Mouse (Mus musculus) heart, postnatal 25 days (tissue): ENCODE data around the gene Tenm3. TPM values are rescaled to one million over a fixed set of nuclear protein-coding genes. Genes with fewer than 3 reads are reported as not detected.

Experiments used
- DNase-seq: peaks from one replicate; pipeline ENCODE4 v3.0.0; 2022; ENCODE audit warnings: low spot score
- intact Hi-C: fragments of 180-260 bp; cut with DNase I; formaldehyde crosslinking; loops from one replicate; pipeline ENCODE4 v1.15.1; 2025
- total RNA-seq, 2 experiments: library from RNA; stranded (reverse); gene quantifications; 2 replicates each; pipeline ENCODE4 v1.2.3; 2021

Tenm3 gene
- total RNA-seq, 2 experiments from 2014 or later: 3.4 to 4.1 TPM

DNA sequence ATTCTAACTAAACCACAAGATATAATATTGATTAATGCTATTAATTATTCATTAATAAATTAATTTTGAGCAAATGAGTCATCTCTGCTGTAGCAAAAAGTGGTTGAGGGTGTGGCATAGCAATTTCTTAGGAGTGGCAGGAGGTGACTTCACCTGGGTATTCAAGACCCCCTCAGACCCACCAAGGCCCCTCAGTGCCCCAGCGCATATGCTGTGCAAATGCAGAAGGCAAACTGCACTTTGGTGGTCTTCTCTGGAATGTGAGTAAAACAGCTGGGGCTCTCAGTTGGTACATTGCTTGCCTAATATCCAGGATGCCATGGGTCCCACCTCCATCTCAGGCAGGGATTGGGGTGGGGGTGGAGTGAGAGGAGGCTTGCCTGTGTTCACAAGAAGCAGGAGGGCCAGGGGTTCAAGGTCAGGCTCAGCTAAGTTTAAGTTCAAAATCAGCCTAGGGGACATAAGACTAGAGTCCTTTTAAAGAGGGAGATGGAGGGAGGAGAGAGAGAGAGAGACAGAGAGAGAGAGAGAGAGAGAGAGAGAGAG lies 31.5 kb downstream of the Tenm3 start:
- intact Hi-C loops: no loop called here

GRCm38 (mm10) chr8:48810615-48811014 lies 33.1 kb downstream of the Tenm3 start:
- intact Hi-C loops: no loop called here
- no peak for DNase-seq

More for the DNA sequence above, 31.5 kb downstream of the Tenm3 start:
- DNase-seq: no peak

- intact Hi-C loops: no loop called here
- DNase-seq: no peak
These were observed 34.6 kb downstream of the Tenm3 start for GRCm38 (mm10) chr8:48809104-48809503.

GRCm38 (mm10) chr8:48803070-48803469 lies 40.7 kb downstream of the Tenm3 start:
- intact Hi-C loops: no loop called here
- no peak for DNase-seq

- intact Hi-C loops: no loop called here
- no peak for DNase-seq
These were observed 41.5 kb downstream of the Tenm3 start for GRCm38 (mm10) chr8:48802231-48802630.

DNA sequence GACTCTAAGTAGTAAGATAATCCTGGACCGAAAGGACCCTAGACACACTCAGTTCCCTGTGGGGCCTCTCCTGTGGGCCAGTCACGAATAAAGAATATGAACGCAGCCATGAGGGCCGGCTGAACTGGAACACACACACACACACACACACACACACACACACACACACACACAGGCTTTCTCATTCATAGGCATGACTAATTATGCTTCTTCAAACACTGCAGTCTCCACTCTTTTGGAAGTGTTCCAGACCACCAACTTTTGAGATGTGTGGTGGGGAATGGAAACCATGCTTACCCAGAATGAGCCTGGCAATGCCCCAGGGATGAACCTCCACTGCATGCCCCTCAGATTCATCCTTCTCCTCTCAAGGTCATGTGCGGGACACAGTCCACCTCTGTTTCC lies 45.8 kb downstream of the Tenm3 start:
- intact Hi-C loops: no loop called here
- DNase-seq: no peak

GRCm38 (mm10) chr8:48794285-48794684 lies 49.5 kb downstream of the Tenm3 start:
- intact Hi-C loops: no loop called here
- no peak for DNase-seq

DNA sequence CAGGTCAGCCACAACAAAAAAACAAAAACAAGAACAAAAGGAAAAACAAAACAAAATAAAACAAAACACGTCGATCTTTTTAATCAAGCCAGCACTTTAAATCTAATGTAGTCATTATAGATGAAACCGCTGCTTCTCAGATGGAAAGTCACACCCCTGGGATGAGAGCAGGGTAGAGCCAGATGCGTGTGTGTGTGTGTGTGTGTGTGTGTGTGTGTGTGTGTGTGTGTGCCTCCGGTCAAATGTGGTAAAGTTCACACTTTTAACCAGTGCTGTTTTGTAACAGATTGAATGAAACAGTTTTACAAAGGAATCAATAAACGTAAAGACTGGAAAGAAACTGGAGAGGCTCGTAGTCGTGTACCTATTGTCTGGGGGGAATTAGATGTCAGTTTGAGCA lies 50.0 kb downstream of the Tenm3 start:
- no peak for DNase-seq
- intact Hi-C loops: no loop called here

GRCm38 (mm10) chr8:48792587-48793326 lies 51.0 kb downstream of the Tenm3 start:
- intact Hi-C loops: no loop called here
- no peak for DNase-seq

DNA sequence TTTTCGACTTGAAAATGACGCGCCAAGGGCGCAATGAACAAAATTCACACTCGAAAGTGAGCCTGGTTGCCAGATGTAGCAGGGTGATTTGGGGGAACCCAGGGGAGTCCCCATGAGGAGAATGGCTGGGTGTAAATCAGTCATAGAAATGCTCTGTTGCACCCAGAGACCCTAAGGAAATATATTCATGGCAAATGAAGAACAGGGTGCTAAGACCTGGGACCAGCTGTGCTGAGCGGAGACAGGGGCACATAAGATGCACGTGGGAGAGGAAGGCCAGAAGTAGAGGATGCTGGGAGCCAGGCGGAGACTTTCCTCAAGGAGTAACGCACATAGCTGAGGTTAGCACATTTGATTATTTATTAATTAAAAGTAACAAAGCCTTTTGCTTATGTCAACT lies 60.4 kb downstream of the Tenm3 start:
- no peak for DNase-seq
- intact Hi-C loops: no loop called here

- no peak for DNase-seq
- intact Hi-C loops: no loop called here
These were observed 63.1 kb downstream of the Tenm3 start for GRCm38 (mm10) chr8:48780628-48781027.

- intact Hi-C loops: loop anchor here (10.0 kb wide), 1 partner anchor 776 kb away; no protein-coding TSS in a partner anchor
- DNase-seq: no peak
These were observed 64.6 kb downstream of the Tenm3 start for GRCm38 (mm10) chr8:48779194-48779593.

GRCm38 (mm10) chr8:48776081-48776480 lies 67.7 kb downstream of the Tenm3 start:
- no peak for DNase-seq
- intact Hi-C loops: loop anchor here (10.0 kb wide), 1 partner anchor 779 kb away; no protein-coding TSS in a partner anchor

DNA sequence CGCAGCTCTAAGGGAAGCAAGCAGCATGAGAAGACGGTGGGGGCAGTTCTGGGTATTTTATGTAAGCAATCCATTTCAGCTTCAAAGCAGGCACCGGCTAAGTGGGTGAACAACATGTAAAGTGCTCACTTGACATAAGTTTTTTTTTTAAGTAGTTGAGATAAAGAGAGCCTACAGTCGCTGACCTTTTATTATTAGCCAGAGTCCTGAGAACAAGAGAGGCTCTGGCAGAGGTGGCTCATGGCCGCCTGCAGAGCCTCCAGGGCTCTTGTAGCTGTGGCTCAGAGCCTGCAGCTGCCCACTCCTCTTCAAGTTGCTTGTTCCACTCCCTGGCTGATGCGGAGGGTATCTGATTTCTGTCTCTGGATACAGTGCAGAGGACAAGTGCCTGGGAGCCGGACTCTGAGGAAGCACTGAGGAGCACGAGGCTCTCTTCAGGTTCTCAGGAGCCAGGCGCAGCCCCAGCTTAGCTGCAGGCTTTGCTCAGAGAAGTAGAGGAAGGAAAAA lies 68.2 kb downstream of the Tenm3 start:
- intact Hi-C loops: loop anchor here (10.0 kb wide), 1 partner anchor 779 kb away; no protein-coding TSS in a partner anchor
- no peak for DNase-seq

DNA sequence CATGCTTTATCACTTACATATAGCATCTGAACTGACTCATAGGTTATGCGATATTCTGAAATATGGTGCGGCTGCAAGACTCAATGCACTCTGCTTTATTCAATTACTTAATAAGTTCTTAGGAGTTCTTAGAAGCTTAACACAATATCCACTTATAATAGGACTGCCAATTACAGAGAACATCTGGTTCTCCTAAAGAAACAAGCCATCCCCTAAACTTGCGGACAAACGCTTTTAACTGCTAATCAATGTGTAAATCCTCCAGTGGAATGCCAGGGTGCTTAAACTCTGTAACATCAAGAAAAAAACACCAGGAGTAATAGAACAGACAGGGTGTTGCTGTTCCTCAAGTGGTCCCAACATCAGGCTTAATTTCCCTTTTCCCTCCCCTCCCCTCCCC lies 68.9 kb downstream of the Tenm3 start:
- no peak for DNase-seq
- intact Hi-C loops: loop anchor here (10.0 kb wide), 1 partner anchor 780 kb away; no protein-coding TSS in a partner anchor

GRCm38 (mm10) chr8:48766545-48767234 lies 77.1 kb downstream of the Tenm3 start:
- DNase-seq: no peak
- intact Hi-C loops: no loop called here

- intact Hi-C loops: no loop called here
- DNase-seq: no peak
These were observed 78.5 kb downstream of the Tenm3 start for GRCm38 (mm10) chr8:48765212-48765611.

- intact Hi-C loops: no loop called here
These were observed 79.7 kb downstream of the Tenm3 start for GRCm38 (mm10) chr8:48764011-48764410.

GRCm38 (mm10) chr8:48756874-48757273 lies 86.9 kb downstream of the Tenm3 start:
- intact Hi-C loops: no loop called here
- no peak for DNase-seq

More at GRCm38 (mm10) chr8:48764011-48764410, 79.7 kb downstream of the Tenm3 start:
- DNase-seq: no peak

GRCm38 (mm10) chr8:48755492-48755891 lies 88.3 kb downstream of the Tenm3 start:
- DNase-seq: peak; percentile 17
- intact Hi-C loops: no loop called here

DNA sequence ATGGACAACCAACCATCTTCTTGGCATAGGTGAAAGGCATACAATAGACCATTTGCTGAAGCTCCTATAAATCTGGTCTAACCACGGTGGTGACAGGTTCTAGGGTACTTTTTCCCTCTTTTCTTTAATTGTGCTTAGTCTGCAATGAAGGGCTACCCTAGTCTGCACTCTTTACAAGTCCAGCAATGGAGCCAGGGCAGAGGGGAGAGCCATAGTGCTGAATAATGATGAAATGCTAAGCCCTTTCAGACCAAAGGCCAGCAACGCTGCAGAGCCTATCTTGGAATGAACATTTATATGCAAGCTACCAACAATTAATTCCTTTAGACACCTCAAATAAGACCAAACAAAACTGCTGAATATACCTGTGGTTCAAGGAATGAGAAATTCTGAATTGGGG lies 88.8 kb downstream of the Tenm3 start:
- intact Hi-C loops: loop anchor here (5.0 kb wide), 1 partner anchor 63 kb away; no protein-coding TSS in a partner anchor
- DNase-seq: no peak
